Mouse (Mus musculus) forebrain, embryonic 13.5 days (tissue): ENCODE measurements around the gene Tmem91. TPM values are rescaled to one million over a fixed set of nuclear protein-coding genes. Genes with fewer than 3 reads are reported as not detected.
A peak's percentile ranks its signal among the peaks of the same experiment; 100 is the strongest.
"Not testable (repeated sequence)": the region's sequence is repeated elsewhere in the genome, so short reads cannot be mapped to it uniquely, and the experiment has no call there.

Experiments used
- ATAC-seq: fragments of 200-750 bp; cut with Nextera tagmentation; 2 replicates; pipeline ENCODE4 v1.8.0; 2017
- H3K27ac ChIP-seq: fragments of 300-500 bp; sonication (generic); 2 replicates; pipeline ENCODE4 v1.5.1; 2015; ENCODE audit warnings: inconsistent platforms, mild to moderate bottlenecking, moderate library complexity
- H3K27me3 ChIP-seq: fragments of 300-500 bp; sonication (generic); 2 replicates; pipeline ENCODE4 v1.6.1; 2015; ENCODE audit warnings: mild to moderate bottlenecking, inconsistent platforms
- H3K36me3 ChIP-seq: fragments of 300-500 bp; sonication (generic); 2 replicates; pipeline ENCODE4 v1.6.1; 2015; ENCODE audit warnings: mild to moderate bottlenecking, inconsistent platforms; ENCODE audit not compliant: poor library complexity, severe bottlenecking
- H3K4me1 ChIP-seq: fragments of 300-500 bp; sonication (generic); 2 replicates; pipeline ENCODE4 v1.6.1; 2015; ENCODE audit warnings: inconsistent platforms
- H3K4me2 ChIP-seq: fragments of 300-500 bp; sonication (generic); 2 replicates; pipeline ENCODE4 v1.6.1; 2015; ENCODE audit warnings: inconsistent platforms, mild to moderate bottlenecking, moderate library complexity
- H3K4me3 ChIP-seq: fragments of 300-500 bp; sonication (generic); 2 replicates; pipeline ENCODE4 v1.5.1; 2015; ENCODE audit warnings: mild to moderate bottlenecking, inconsistent platforms
- H3K9ac ChIP-seq: fragments of 300-500 bp; sonication (generic); 2 replicates; pipeline ENCODE4 v1.6.1; 2015; ENCODE audit warnings: mild to moderate bottlenecking, inconsistent platforms
- H3K9me3 ChIP-seq: fragments of 300-500 bp; sonication (generic); replicated peaks from 2 replicates; pipeline ENCODE4 v1.6.1; 2016; ENCODE audit warnings: inconsistent platforms
- WGBS: fragments of 180-500 bp; shearing (Covaris S2); methylation state at CpG from one replicate; pipeline ENCODE4 v1.1.7; 2015; 5-methylcytosine and 5-hydroxymethylcytosine counted together
- polyA plus RNA-seq: library from polyadenylated mRNA; unstranded; fragments of >200 nt; fragmentation: Nextera tagmentation; extraction: Ambion mirVana; gene quantifications from 2 replicates; pipeline ENCODE4 v1.2.1, GENCODE M21; 2015

The Tmem91 gene
- 5.2 and 7.5 TPM in 2 replicates for polyA plus RNA-seq

DNA sequence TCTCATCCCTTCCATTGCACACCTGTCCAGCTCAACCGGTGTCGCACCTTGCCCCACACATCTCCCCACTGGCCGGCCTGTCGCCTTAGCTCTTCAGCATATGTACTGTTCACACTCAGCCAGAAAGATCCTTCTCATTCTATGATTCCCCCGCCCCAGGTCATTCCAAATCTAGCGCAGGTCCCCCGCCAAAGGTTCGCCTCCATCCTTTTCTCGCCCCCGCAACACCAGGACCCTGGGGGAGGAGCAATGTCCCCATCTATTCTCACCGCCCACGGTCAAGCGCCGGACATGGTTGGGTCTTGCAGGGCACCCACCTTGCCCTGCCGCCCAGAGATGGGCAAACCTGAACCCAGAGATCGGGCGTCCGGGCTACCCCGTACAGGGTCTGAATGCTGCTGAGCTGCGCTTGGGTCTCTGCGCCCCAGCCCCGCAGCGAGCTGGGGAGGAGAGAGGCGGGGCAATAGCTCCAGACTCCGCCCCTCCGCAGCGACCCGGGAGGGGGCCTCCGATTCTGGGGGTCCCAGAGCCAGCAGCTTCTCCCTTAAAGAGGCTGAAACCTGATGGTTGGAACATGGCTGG is at the start of gene Tmem91:
Gene Tmem91 (minus strand): TSS at position 448 of the 582 bp plus-strand sequence.
- Histone ChIP-seq H3K36me3 (no peaks in the 10 kb centered on the region), H3K4me3 (peak within 1 kb of the TSS; percentile 35), H3K9me3 (no peaks in the 10 kb centered on the region), H3K4me2 (peak within 1 kb of the TSS; percentile 57), H3K4me1 (peaks cover 26% of the 10 kb centered on the region), H3K27me3 (peaks cover 38% of the 10 kb centered on the region), H3K27ac (no peak within 1 kb of the TSS), H3K9ac (peak within 1 kb of the TSS; percentile 54)
- peak; percentile 13; the same call in 1 of the 2 replicates for ATAC-seq
- WGBS, result 2% methylated on average over 29 of the region's 29 CpGs

GRCm38 (mm10) chr7:25721776-25722175 is 46.8 kb upstream of the Tmem91 start:
- not testable (repeated sequence) for H3K27me3 ChIP-seq, H3K27ac ChIP-seq, ATAC-seq, H3K9me3 ChIP-seq, H3K9ac ChIP-seq, H3K4me2 ChIP-seq, H3K4me3 ChIP-seq
- Histone ChIP-seq H3K4me1 (peaks cover 16% of the 10 kb centered on the region), H3K36me3 (peaks cover 66% of the 10 kb centered on the region)

DNA sequence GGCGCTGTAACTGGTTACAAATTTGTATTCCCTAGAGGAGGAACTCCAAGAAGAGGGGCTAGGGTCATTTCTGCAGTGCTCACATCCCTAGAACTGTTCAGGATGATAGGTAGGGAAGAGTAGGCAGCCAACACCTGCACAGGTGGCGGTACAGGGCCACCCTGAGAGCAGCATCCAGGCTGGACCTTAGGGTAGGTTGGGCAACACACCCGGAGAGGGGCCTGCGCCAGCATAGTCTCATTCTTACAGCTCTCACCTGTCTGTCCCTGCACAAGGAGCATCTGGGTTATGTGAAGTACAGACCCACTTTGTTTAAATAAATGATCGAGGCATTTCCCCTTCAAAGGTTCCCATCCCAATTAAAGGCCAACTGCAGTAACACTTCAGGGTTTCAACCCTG is 45.8 kb upstream of the Tmem91 start:
- peaks cover 16% of the 10 kb centered on the region for H3K4me1 ChIP-seq
- no peak for ATAC-seq
- no peak overlapping the region for H3K9ac ChIP-seq
- no peak overlapping the region for H3K27ac ChIP-seq
- H3K27me3 ChIP-seq, result no peaks in the 10 kb centered on the region
- no peaks in the 10 kb centered on the region for H3K9me3 ChIP-seq
- H3K4me3 ChIP-seq, result no peak overlapping the region
- no peak overlapping the region for H3K4me2 ChIP-seq
- H3K36me3 ChIP-seq, result peaks cover 60% of the 10 kb centered on the region
- 91% methylated on average over 5 of the region's 5 CpGs for WGBS

- no peak overlapping the region for H3K27ac ChIP-seq
- ATAC-seq, result peak; percentile 39; the same call in 1 of the 2 replicates
- H3K9me3 ChIP-seq, result no peaks in the 10 kb centered on the region
- no peak overlapping the region for H3K4me3 ChIP-seq
- no peak overlapping the region for H3K4me2 ChIP-seq
- peaks cover 60% of the 10 kb centered on the region for H3K36me3 ChIP-seq
- peaks cover 16% of the 10 kb centered on the region for H3K4me1 ChIP-seq
- H3K27me3 ChIP-seq, result no peaks in the 10 kb centered on the region
- no peak overlapping the region for H3K9ac ChIP-seq
- 64% methylated on average over 10 of the region's 10 CpGs for WGBS
Observed at GRCm38 (mm10) chr7:25719761-25720610, 45.0 kb upstream of the Tmem91 start.

- ATAC-seq, result peak; percentile 86
- Histone ChIP-seq H3K9me3 (no peaks in the 10 kb centered on the region), H3K36me3 (peaks cover 60% of the 10 kb centered on the region), H3K4me2 (peak within 1 kb of the TSS; percentile 94), H3K4me1 (peaks cover 16% of the 10 kb centered on the region), H3K27ac (peak within 1 kb of the TSS; percentile 75), H3K4me3 (peak within 1 kb of the TSS; percentile 78), H3K27me3 (no peaks in the 10 kb centered on the region), H3K9ac (peak within 1 kb of the TSS; percentile 77)
- 4% methylated on average over 32 of the region's 32 CpGs for WGBS
Observed at GRCm38 (mm10) chr7:25718788-25719417, 43.9 kb upstream of the Tmem91 start, which contains the start of gene Ccdc97. TSS of gene Ccdc97 (minus strand) at chr7:25719088.

GRCm38 (mm10) chr7:25717478-25717877 is 42.5 kb upstream of the Tmem91 start:
- no peak for ATAC-seq
- Histone ChIP-seq H3K4me2 (peak overlapping the region; percentile 94), H3K36me3 (peaks cover 60% of the 10 kb centered on the region), H3K4me1 (peaks cover 16% of the 10 kb centered on the region), H3K9ac (no peak overlapping the region), H3K4me3 (peak overlapping the region; percentile 78; the same call in 1 of the 2 replicates), H3K27me3 (no peaks in the 10 kb centered on the region), H3K27ac (no peak overlapping the region), H3K9me3 (no peaks in the 10 kb centered on the region)
- 83% methylated on average over 3 of the region's 3 CpGs for WGBS

- Histone ChIP-seq H3K4me2 (no peak overlapping the region), H3K4me3 (no peak overlapping the region), H3K4me1 (peaks cover 21% of the 10 kb centered on the region), H3K27ac (no peak overlapping the region), H3K27me3 (no peaks in the 10 kb centered on the region), H3K9ac (no peak overlapping the region), H3K36me3 (peaks cover 55% of the 10 kb centered on the region), H3K9me3 (no peaks in the 10 kb centered on the region)
- ATAC-seq, result no peak
- WGBS, result 96% methylated on average over 22 of the region's 22 CpGs
Observed at GRCm38 (mm10) chr7:25715731-25716271, 40.8 kb upstream of the Tmem91 start.

GRCm38 (mm10) chr7:25714581-25714980 is 39.6 kb upstream of the Tmem91 start:
- 94% methylated on average over 8 of the region's 8 CpGs for WGBS
- H3K4me3 ChIP-seq, result no peak overlapping the region
- H3K4me1 ChIP-seq, result peaks cover 29% of the 10 kb centered on the region
- no peak for ATAC-seq
- no peak overlapping the region for H3K27ac ChIP-seq
- peaks cover 47% of the 10 kb centered on the region for H3K36me3 ChIP-seq
- H3K27me3 ChIP-seq, result no peaks in the 10 kb centered on the region
- H3K4me2 ChIP-seq, result no peak overlapping the region
- no peak overlapping the region for H3K9ac ChIP-seq
- H3K9me3 ChIP-seq, result no peaks in the 10 kb centered on the region

DNA sequence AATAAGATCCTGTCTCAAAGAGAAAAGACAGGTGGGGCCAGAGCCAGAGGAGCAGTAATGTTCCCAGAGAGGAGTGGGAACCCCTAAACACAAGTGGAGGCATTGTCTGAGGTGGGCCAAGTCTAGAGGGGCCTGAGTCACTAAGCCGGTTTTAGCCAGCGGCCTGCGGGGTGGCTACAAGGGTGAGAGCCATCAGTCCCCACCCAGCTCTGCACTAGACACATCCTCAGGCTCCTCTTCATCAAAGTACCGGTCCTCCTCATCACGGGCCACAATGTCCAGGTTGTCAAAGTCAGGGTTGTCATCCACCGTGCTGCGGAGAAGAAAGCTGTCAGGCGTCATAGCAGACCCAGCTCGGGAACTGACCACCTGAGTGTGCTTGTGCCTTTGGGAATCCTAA is 37.8 kb upstream of the Tmem91 start:
- ATAC-seq, result no peak
- WGBS, result 91% methylated on average over 9 of the region's 9 CpGs
- no peak overlapping the region for H3K9ac ChIP-seq

GRCm38 (mm10) chr7:25711731-25712197 is 36.8 kb upstream of the Tmem91 start:
- Histone ChIP-seq H3K4me2 (no peak overlapping the region), H3K36me3 (peaks cover 47% of the 10 kb centered on the region), H3K9me3 (no peaks in the 10 kb centered on the region), H3K27me3 (0 out of 2 replicates have a peak, but pooled peaks cover 5% of the 10 kb centered on the region), H3K27ac (no peak overlapping the region), H3K4me3 (no peak overlapping the region), H3K9ac (no peak overlapping the region), H3K4me1 (peaks cover 14% of the 10 kb centered on the region)
- ATAC-seq, result no peak
- WGBS, result 53% methylated on average over 7 of the region's 7 CpGs

More for the DNA sequence above, 37.8 kb upstream of the Tmem91 start:
- H3K36me3 ChIP-seq, result peaks cover 47% of the 10 kb centered on the region
- H3K4me2 ChIP-seq, result no peak overlapping the region
- no peak overlapping the region for H3K27ac ChIP-seq
- H3K9me3 ChIP-seq, result no peaks in the 10 kb centered on the region
- peaks cover 18% of the 10 kb centered on the region for H3K4me1 ChIP-seq
- no peak overlapping the region for H3K4me3 ChIP-seq
- H3K27me3 ChIP-seq, result 0 out of 2 replicates have a peak, but pooled peaks cover 1% of the 10 kb centered on the region

GRCm38 (mm10) chr7:25711165-25711564 is 36.2 kb upstream of the Tmem91 start:
- Histone ChIP-seq H3K9ac (no peak overlapping the region), H3K36me3 (peaks cover 46% of the 10 kb centered on the region), H3K27ac (no peak overlapping the region), H3K27me3 (0 out of 2 replicates have a peak, but pooled peaks cover 5% of the 10 kb centered on the region), H3K4me3 (no peak overlapping the region), H3K9me3 (no peaks in the 10 kb centered on the region), H3K4me1 (peaks cover 14% of the 10 kb centered on the region), H3K4me2 (no peak overlapping the region)
- no peak for ATAC-seq
- 69% methylated on average over 5 of the region's 5 CpGs for WGBS
